In the genomic region with DNA sequence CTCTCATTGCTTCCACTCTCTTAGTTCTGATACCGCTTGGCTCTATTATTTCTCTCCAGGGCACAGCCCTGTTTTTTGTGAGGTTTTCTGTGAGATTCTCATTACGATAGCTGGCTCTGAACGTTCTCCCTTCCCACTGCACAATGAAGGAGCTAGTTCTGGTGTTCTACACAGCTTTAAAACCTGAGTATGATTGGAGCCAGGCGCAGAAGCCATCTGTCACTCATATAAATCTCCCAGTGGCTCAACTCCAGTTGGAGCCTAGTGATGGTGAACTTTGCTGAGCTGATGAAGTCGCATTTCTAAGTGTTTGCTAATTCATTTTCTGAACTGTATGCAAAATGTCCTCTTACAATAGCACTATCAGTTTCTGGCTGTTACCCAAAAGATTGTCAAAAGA, we compare ENCODE assay signal across 13 mouse cellular contexts. TPM values are rescaled to one million over a fixed set of nuclear protein-coding genes. Genes with fewer than 3 reads are reported as not detected.
"Had no signal": no experiment of that assay in that cellular context is flagged by ENCODE, and none has a peak within 500 bp of the region (broad histone marks: within the 10 kb centered on the region; RNA-seq: fewer than 3 reads in every experiment).

No protein-coding gene starts in this region.

- H3K27me3 ChIP-seq: limb, embryonic 13.5 days; liver, embryonic 15.5 days; midbrain, embryonic 13.5 days had no signal

- H3K4me2 ChIP-seq: limb, embryonic 13.5 days; liver, embryonic 11.5 days; liver, embryonic 15.5 days; midbrain, embryonic 13.5 days had no signal

- H3K36me3 ChIP-seq: limb, embryonic 13.5 days; liver, embryonic 15.5 days; midbrain, embryonic 13.5 days had no signal

- H3K4me1 ChIP-seq: limb, embryonic 13.5 days; liver, embryonic 15.5 days; midbrain, embryonic 13.5 days had no signal

- ATAC-seq: midbrain, embryonic 13.5 days had no signal

- DNase-seq: kidney, adult 8-10 months; kidney, postnatal 10 days; lung, adult 2 months; lung, postnatal 14 days; right cerebral cortex, adult 18-20 months; right cerebral cortex, postnatal 25 days; thymus, postnatal 36 days had no signal

- H3K4me3 ChIP-seq: limb, embryonic 13.5 days; liver, embryonic 15.5 days; midbrain, embryonic 13.5 days had no signal

- H3K9ac ChIP-seq: limb, embryonic 13.5 days; liver, embryonic 15.5 days; midbrain, embryonic 13.5 days had no signal

- H3K9me3 ChIP-seq: limb, embryonic 13.5 days; liver, embryonic 15.5 days; midbrain, embryonic 13.5 days had no signal

- H3K27ac ChIP-seq: limb, embryonic 13.5 days; liver, embryonic 15.5 days; midbrain, embryonic 13.5 days had no signal

RNA-seq across cellular contexts. Expression of a gene that starts 56.7 kb away (rescaled TPM):
- polyA plus RNA-seq: liver, embryonic 11.5 days; liver, embryonic 15.5 days; lung, adult 2 months; small intestine, adult 2 months; thymus, postnatal 0 days had no signal
